Mouse (Mus musculus): ENCODE measurements around the gene Draxin. TPM values are rescaled to one million over a fixed set of nuclear protein-coding genes. Genes with fewer than 3 reads are reported as not detected.
"Not testable (repeated sequence)": the region's sequence is repeated elsewhere in the genome, so short reads cannot be mapped to it uniquely, and the experiment has no call there.

The Draxin gene
- polyA plus RNA-seq, 1 experiment from 2014 or later, result 16.1 TPM

DNA sequence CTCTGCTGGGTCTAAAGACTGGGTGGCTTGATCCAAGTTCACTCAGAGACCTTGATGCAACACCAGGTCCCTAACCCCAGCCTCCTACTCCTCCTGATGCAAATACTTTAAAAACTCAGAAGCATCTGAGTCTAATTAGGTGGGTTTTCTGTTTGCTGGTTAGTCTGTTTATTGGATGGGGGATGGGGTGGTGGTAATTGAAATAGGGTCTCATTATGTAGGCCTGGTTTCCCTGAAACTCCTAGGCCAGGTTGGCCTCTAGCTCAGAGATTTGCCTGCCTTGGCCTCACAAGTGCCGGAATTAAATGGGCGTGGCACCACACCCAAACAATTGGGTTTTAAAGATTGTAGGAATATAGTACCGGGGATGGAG is 7.8 kb downstream of the Draxin start:
- Histone ChIP-seq H3K4me1 (replicated peaks) (peaks cover 61% of the 10 kb centered on the region), H3K9me3 (no peaks in the 10 kb centered on the region), H3K4me2 (no peak overlapping the region), H3K27ac (replicated peaks) (peak overlapping the region; percentile 84), H3K9ac (no peak overlapping the region), H3K27me3 (no peaks in the 10 kb centered on the region), H3K36me3 (no peaks in the 10 kb centered on the region), H3K4me3 (no peak overlapping the region)
- WGBS, result 69% methylated on average over 3 of the region's 3 CpGs
- no peak for ATAC-seq (ENCODE audit: low FRiP score, low read depth)

DNA sequence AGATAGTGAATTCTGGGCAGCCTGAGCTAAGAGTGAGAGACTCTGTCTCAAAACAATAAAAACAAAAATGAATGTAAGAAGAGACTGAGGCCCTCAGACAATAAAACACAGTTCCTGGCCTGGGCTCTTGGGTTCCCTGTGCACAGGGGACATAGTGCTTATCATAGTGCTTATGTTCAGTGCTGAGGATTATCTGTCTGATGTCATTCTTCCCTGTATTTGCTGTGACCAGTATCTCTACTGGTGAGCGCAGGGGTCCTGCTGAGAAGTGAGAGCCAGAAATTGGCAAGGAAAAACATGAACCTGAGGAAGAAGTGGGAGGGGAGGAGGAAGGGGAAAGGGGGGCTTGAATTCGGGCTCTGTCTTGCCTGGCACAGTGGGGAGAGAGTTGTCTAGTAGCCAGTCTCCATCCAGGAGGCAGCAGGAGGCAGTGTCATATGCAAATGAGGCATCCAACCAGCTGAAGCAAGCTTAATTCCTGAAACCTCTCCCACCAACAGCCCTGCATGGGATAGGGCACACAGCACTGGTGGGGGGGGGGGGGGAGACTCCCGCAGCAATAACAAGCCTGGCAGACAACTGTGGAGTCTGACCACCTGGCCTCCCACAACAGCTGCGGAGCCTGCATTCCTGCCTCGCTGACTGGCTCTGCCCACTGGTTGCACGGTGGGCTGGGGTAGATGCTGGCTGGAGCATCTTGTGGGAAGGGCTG is 8.4 kb downstream of the Draxin start:
- Histone ChIP-seq H3K36me3 (no peaks in the 10 kb centered on the region), H3K4me1 (replicated peaks) (peaks cover 57% of the 10 kb centered on the region), H3K4me2 (no peak overlapping the region), H3K9me3 (no peaks in the 10 kb centered on the region), H3K4me3 (no peak overlapping the region), H3K9ac (no peak overlapping the region), H3K27me3 (no peaks in the 10 kb centered on the region), H3K27ac (replicated peaks) (peak overlapping the region; percentile 84)
- WGBS, result 4% methylated on average over 6 of the region's 6 CpGs
- ATAC-seq (ENCODE audit: low FRiP score, low read depth), result peak; percentile 83

DNA sequence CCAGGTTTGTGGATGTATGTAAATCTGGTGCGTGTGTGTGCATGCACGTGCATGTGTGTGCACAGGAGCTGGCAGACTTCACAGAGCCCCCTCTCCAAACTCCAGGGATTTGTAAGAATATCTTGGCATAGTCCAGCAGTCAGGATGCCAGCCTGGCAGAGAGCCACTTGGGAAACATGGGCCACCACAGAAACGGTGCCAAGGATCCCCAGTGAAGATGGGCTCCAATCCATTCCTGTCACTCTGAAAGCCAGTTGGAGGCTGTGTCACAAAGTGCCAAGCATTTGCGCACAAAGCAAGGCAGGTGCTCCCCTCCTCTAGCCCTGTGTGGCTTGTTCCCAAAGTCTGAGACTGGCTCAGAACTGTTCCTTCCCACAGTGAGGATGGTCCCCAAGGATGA is 9.1 kb downstream of the Draxin start:
- peaks cover 50% of the 10 kb centered on the region for H3K4me1 ChIP-seq (replicated peaks)

DNA sequence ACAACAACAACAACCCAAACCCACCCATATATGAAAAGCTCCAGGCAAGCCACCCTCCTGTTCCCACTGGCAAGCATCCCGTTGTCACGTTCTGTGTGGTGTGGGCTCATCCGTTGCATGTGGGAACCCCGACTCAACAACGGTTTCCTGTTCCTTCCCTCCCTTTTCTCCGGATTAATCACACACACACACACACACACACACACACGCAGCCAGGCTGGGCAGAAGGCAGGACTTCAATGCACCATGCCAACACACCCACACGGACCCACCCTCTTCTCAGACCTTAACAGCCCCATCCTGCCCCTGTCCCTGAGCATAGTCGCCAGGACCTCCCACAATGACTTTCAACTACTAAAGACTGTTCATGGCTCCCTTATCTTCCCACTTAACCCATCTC is 9.9 kb downstream of the Draxin start:
- Histone ChIP-seq H3K9ac (no peak overlapping the region), H3K36me3 (no peaks in the 10 kb centered on the region), H3K27me3 (no peaks in the 10 kb centered on the region), H3K4me1 (replicated peaks) (peaks cover 47% of the 10 kb centered on the region), H3K4me2 (no peak overlapping the region), H3K4me3 (no peak overlapping the region), H3K9me3 (no peaks in the 10 kb centered on the region), H3K27ac (replicated peaks) (peak overlapping the region; percentile 75)
- ATAC-seq (ENCODE audit: low FRiP score, low read depth), result no peak
- WGBS, result 56% methylated on average over 9 of the region's 9 CpGs

More for the DNA sequence above, 9.1 kb downstream of the Draxin start:
- Histone ChIP-seq H3K27me3 (no peaks in the 10 kb centered on the region), H3K4me3 (no peak overlapping the region), H3K4me2 (no peak overlapping the region), H3K9me3 (no peaks in the 10 kb centered on the region), H3K9ac (peak overlapping the region; percentile 15; the same call in 1 of the 2 replicates), H3K27ac (replicated peaks) (peak overlapping the region; percentile 84), H3K36me3 (no peaks in the 10 kb centered on the region)
- peak; percentile 70 for ATAC-seq (ENCODE audit: low FRiP score, low read depth)
- WGBS, result 43% methylated on average over 4 of the region's 4 CpGs

DNA sequence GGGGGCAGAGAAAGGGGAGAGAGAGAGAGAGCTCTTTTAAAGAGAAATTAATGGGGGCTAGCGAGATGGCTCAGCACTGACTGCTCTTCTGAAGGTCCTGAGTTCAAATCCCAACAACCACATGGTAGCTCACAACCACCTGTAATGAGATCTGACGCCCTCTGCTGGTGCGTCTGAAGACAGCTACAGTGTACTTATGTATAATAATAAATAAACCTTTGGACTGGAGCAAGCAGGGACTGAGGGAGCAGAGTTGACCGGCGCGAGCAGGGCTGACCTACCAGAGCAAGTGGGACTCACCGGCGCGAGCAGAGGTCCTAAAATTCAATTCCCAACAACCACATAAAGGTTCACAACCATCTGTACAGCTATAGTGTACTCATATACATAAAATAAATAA is 10.9 kb downstream of the Draxin start:
- not testable (repeated sequence) for H3K36me3 ChIP-seq

DNA sequence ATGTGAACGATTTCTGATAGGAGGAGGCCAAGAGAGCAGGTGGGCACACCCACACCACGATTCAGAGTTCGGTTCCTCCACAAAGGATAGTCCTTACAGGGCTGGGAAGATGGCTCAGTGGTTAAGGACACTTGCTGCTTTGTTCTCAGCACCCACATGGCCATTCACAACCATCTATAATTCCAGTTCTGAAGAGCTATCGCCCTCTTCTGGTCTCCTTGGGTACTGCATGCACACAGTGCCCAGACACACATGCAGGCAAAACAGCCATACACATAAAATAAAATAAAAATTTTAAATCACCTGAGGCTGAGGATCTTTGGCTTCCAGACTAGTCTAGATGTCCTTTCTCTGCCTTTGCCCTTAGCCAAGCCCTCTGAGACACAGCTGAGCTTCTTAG is 13.1 kb downstream of the Draxin start:
- no peak for ATAC-seq (ENCODE audit: low FRiP score, low read depth)
- Histone ChIP-seq H3K4me1 (replicated peaks) (peaks cover 32% of the 10 kb centered on the region), H3K27ac (replicated peaks) (no peak overlapping the region), H3K4me2 (no peak overlapping the region), H3K4me3 (no peak overlapping the region), H3K9ac (no peak overlapping the region), H3K9me3 (no peaks in the 10 kb centered on the region), H3K27me3 (no peaks in the 10 kb centered on the region), H3K36me3 (peaks cover 12% of the 10 kb centered on the region)
- WGBS, result 81% methylated on average over 4 of the region's 4 CpGs

More for the DNA sequence above, 10.9 kb downstream of the Draxin start:
- WGBS, result 89% methylated on average over 9 of the region's 9 CpGs
- not testable (repeated sequence) for H3K27ac ChIP-seq (replicated peaks); H3K9me3 ChIP-seq; H3K4me3 ChIP-seq; ATAC-seq (ENCODE audit: low FRiP score, low read depth); H3K4me2 ChIP-seq; H3K27me3 ChIP-seq; H3K9ac ChIP-seq
- peaks cover 49% of the 10 kb centered on the region for H3K4me1 ChIP-seq (replicated peaks)

DNA sequence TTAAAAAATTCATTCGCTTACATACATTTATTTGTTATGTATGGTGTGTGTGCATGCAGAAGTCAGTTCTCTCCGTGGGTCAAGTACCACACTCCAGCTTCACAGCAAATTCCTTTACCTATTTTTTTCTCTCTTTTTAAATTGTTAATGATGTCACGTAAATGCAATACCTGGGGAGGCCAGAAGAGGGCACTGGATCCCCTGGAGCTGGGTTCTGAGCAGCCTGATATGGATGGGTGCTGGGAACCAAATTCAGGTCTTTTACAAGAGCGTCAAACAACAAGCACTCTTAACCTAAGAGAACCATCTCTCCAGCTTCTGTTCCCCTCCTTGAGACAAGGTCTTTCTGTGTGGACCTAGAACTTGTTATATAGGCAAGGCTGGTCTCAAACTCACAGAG is 13.8 kb downstream of the Draxin start:
- H3K27ac ChIP-seq (replicated peaks), result no peak overlapping the region
- H3K4me1 ChIP-seq (replicated peaks), result peaks cover 25% of the 10 kb centered on the region
- no peak for ATAC-seq (ENCODE audit: low FRiP score, low read depth)
- no peaks in the 10 kb centered on the region for H3K9me3 ChIP-seq
- H3K36me3 ChIP-seq, result peaks cover 19% of the 10 kb centered on the region
- H3K4me3 ChIP-seq, result no peak overlapping the region
- H3K9ac ChIP-seq, result no peak overlapping the region
- no peaks in the 10 kb centered on the region for H3K27me3 ChIP-seq
- no peak overlapping the region for H3K4me2 ChIP-seq
- WGBS, result 83% methylated on average over 4 of the region's 4 CpGs

DNA sequence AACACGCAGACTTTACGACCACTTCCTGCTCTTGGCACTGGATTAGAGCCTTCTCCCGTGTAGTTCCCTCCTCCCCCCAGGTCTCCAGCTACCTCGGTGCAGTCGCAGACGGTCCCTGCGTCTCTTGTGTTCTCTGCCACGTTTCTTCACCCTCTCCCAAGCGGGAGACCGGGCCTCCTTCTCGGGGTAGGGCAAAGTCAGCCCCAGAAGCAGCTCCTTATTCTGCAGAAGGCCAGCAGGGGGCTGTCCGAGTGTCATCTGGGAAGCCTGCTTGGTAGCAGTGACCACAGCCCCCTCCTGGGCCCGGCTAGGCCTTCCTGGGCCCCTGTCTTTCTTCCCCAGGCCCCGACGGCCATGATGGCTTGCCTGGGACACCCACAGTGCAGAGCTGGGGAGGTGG is 15.0 kb downstream of the Draxin start:
- Histone ChIP-seq H3K9ac (no peak overlapping the region), H3K4me2 (0 out of 2 replicates have a peak overlapping the region, but pooled peaks have one; percentile 8), H3K27me3 (no peaks in the 10 kb centered on the region), H3K4me3 (no peak overlapping the region), H3K36me3 (peaks cover 19% of the 10 kb centered on the region), H3K4me1 (replicated peaks) (peaks cover 13% of the 10 kb centered on the region), H3K27ac (replicated peaks) (peak overlapping the region; percentile 69), H3K9me3 (no peaks in the 10 kb centered on the region)
- 0 out of 2 replicates have a peak, but pooled peaks have one; percentile 10 for ATAC-seq (ENCODE audit: low FRiP score, low read depth)
- 9% methylated on average over 15 of the region's 15 CpGs for WGBS

DNA sequence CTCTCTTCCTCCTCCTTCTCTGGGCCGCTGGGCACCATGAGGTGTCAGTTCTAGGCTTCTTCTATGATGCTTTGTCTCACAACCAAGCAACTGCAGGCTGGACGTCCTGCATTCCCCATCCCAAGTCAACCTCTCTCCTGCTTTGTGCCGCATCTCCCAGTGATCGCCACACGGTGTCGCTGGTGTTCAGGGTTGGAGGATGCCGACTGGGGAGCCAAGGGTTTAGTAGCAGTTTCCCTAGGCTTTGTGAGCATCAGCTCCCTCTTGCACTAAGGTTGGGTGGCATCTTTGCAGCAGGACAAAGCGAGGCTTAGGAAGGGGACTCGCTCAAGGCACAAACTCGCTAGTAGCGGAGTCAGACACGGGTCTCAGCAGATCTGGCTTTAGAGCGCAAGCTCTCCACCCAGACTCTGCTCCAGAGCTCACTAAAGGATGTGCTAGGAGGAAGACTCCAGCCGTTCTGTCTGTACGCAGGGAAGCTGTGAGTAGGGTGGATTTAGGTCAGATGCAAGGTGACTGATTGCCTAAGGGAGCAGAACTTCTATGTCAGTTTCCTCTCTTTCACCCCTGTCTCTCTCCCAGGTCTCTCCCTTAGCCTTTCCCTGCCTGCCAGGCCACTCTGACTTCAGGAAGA is 15.6 kb downstream of the Draxin start:
- 5% methylated on average over 15 of the region's 15 CpGs for WGBS

DNA sequence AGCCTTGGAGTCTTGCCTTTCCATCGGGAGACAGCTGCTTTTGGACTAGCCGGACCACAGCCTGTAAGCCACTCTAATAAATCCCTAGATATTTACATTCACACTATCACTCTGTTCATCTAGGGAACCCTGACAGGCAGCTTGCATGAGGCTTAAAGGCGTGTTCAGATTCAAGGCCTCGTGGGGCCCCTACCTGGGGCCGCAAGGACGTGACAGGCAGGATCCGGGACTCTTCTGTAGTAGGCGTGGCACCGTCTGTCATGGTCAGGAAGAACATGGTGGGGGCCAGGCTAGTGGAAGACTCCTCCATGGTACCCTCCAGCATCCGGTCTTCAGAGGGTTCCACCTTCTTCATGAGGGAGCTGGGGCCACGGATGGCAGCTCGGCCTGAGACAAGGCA is 18.0 kb downstream of the Draxin start:
- ATAC-seq (ENCODE audit: low FRiP score, low read depth), result no peak

More for the DNA sequence above, 15.6 kb downstream of the Draxin start:
- Histone ChIP-seq H3K4me1 (replicated peaks) (peaks cover 10% of the 10 kb centered on the region), H3K9ac (no peak overlapping the region), H3K27ac (replicated peaks) (peak overlapping the region; percentile 69), H3K36me3 (peaks cover 19% of the 10 kb centered on the region), H3K4me2 (peak overlapping the region; percentile 34), H3K9me3 (no peaks in the 10 kb centered on the region), H3K4me3 (no peak overlapping the region), H3K27me3 (no peaks in the 10 kb centered on the region)
- peak; percentile 55 for ATAC-seq (ENCODE audit: low FRiP score, low read depth)

DNA sequence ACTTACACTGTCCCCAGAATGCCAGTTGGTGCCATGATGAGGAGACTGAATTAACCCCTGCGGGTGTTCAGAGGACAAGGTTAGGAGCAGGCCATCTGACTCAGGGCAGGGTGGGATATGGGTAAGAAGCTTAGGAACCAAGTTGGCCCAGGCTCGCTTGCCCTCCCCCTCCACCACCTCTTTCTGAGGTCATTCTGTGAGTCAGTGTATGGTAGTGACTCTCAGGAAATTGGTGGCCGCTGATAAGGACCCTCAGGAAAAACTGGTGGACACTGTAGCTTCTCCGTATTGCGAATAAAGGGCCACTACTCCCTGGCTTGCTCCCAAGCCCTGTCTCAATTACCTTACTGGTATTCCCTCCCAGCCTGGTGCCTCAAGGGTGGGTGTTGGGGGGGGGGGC is 21.3 kb downstream of the Draxin start:
- no peaks in the 10 kb centered on the region for H3K27me3 ChIP-seq
- H3K4me1 ChIP-seq (replicated peaks), result peaks cover 7% of the 10 kb centered on the region; the same call in 1 of the 2 replicates
- H3K36me3 ChIP-seq, result peaks cover 19% of the 10 kb centered on the region
- no peak overlapping the region for H3K9ac ChIP-seq
- no peak overlapping the region for H3K27ac ChIP-seq (replicated peaks)
- no peak for ATAC-seq (ENCODE audit: low FRiP score, low read depth)
- no peak overlapping the region for H3K4me2 ChIP-seq
- 86% methylated on average over 5 of the region's 5 CpGs for WGBS
- H3K4me3 ChIP-seq, result no peak overlapping the region
- H3K9me3 ChIP-seq, result no peaks in the 10 kb centered on the region

More for the DNA sequence above, 18.0 kb downstream of the Draxin start:
- no peaks in the 10 kb centered on the region for H3K9me3 ChIP-seq
- H3K4me2 ChIP-seq, result no peak overlapping the region
- H3K27ac ChIP-seq (replicated peaks), result no peak overlapping the region
- no peak overlapping the region for H3K9ac ChIP-seq
- H3K4me3 ChIP-seq, result no peak overlapping the region
- WGBS, result 81% methylated on average over 12 of the region's 12 CpGs
- peaks cover 16% of the 10 kb centered on the region for H3K4me1 ChIP-seq (replicated peaks)
- H3K36me3 ChIP-seq, result peaks cover 19% of the 10 kb centered on the region
- H3K27me3 ChIP-seq, result no peaks in the 10 kb centered on the region

DNA sequence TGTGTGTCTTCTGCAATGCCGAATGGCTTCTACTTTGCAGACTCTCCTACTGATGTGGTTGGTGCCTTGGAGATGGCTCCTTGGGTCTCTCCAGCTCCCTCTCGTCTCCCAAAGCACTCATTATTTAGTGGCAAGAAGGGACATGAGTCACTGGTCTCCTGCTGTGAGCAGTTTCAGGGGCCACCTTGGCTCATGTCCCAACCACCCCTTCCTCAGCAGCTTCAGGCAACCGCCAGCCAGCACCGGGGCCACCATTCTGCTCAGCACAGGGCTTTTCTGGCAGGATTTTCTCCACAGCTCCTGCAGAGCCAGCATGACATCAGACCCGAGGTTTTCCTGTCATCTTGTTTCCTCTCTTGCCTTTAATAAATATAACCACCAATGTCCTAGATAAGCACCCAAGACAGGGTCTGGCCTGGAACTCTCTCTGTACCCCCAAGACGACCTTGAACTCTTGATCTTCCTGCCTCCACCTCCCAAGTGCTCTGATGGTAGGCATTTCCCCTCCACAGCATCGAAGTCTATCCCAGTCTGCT is 21.9 kb downstream of the Draxin start:
- Histone ChIP-seq H3K27ac (replicated peaks) (peak overlapping the region; percentile 7; the same call in 1 of the 2 replicates), H3K4me2 (no peak overlapping the region), H3K9me3 (no peaks in the 10 kb centered on the region), H3K36me3 (peaks cover 13% of the 10 kb centered on the region), H3K9ac (no peak overlapping the region), H3K4me1 (replicated peaks) (peaks cover 7% of the 10 kb centered on the region; the same call in 1 of the 2 replicates), H3K4me3 (no peak overlapping the region), H3K27me3 (no peaks in the 10 kb centered on the region)
- 48% methylated on average over 7 of the region's 7 CpGs for WGBS
- ATAC-seq (ENCODE audit: low FRiP score, low read depth), result no peak
